12 mouse cellular contexts compared by ENCODE assay signal in the genomic region with DNA sequence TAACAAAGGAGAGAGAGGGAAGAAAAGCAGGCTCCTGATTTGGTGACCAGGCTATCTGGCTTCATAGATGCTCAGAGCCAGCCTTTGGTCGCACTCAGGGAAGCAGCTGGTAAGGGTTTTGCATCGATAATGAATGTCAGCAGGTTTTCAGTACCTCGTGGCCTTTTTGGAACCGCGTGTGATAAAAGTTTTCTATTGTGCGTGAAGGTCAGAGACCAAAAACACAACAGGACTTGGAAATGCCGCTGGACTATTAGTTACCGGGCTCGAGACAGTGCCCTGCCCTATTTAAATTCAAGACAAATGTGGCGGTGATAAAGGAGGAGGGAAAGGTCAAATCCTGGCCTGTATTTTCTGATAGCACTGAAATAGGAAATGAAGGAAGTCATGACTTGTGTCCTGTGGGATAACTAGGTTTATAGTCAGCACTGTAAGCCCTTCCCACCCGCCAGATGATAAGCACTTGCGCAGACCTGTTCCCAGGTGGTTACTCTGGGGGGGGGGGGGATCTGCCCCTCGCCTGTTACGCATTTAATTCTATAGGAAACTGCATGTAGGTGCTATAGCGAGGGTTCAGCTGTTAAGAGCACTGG. TPM values are rescaled to one million over a fixed set of nuclear protein-coding genes. Genes with fewer than 3 reads are reported as not detected.
DNase-seq lines count a peak whose midpoint lies in the region; ATAC-seq and TF ChIP-seq lines count a peak whose summit lies in the region.
"Had no signal": no experiment of that assay in that cellular context is flagged by ENCODE, and none has a peak within 500 bp of the region (broad histone marks: within the 10 kb centered on the region; RNA-seq: fewer than 3 reads in every experiment).

No protein-coding gene starts in this region.

- H3K4me2 ChIP-seq in hindbrain, embryonic 11.5 days (replicated peaks; ENCODE audit: low read depth, low read length): no peak overlapping the region
- no peak overlapping the region for H3K4me2 ChIP-seq in midbrain, embryonic 13.5 days (replicated peaks)
- H3K4me2 ChIP-seq: lung, embryonic 15.5 days had no signal

- no peak for ATAC-seq in hindbrain, embryonic 11.5 days (ENCODE audit: low FRiP score)
- no peak; the same call in 1 of the 2 replicates for ATAC-seq in midbrain, embryonic 13.5 days
- ATAC-seq in monocyte, adult 5-6 weeks (replicated peaks; ENCODE audit: insufficient number of reproducible peaks, low FRiP score, low TSS enrichment, poor library complexity, severe bottlenecking): no peak

- H3K4me1 ChIP-seq in hindbrain, embryonic 10.5 days (replicated peaks): peaks cover 36% of the 10 kb centered on the region
- peaks cover 5% of the 10 kb centered on the region for H3K4me1 ChIP-seq in hindbrain, embryonic 11.5 days (replicated peaks; ENCODE audit: control insufficient read depth, insufficient read depth, low read length)
- peaks cover 6 to 32% of the 10 kb centered on the region in 2 experiments for H3K4me1 ChIP-seq in ES-E14 (ENCODE audit: control insufficient read depth in 2 of 2, insufficient read depth in 2 of 2, low read length in 2 of 2, poor library complexity in 1 of 2)
- peaks cover 37% of the 10 kb centered on the region for H3K4me1 ChIP-seq in embryonic facial prominence, embryonic 10.5 days
- H3K4me1 ChIP-seq in midbrain, embryonic 13.5 days (replicated peaks): peaks cover 45% of the 10 kb centered on the region

- H3K36me3 ChIP-seq in hindbrain, embryonic 10.5 days: 0 out of 2 replicates have a peak, but pooled peaks cover 5% of the 10 kb centered on the region
- H3K36me3 ChIP-seq in hindbrain, embryonic 11.5 days (ENCODE audit: control insufficient read depth, insufficient read depth, low read length): no peaks in the 10 kb centered on the region
- H3K36me3 ChIP-seq in ES-E14 (ENCODE audit: control insufficient read depth, insufficient read depth, low read length, poor library complexity, severe bottlenecking): no peaks in the 10 kb centered on the region
- H3K36me3 ChIP-seq in embryonic facial prominence, embryonic 10.5 days (replicated peaks): peaks cover 4% of the 10 kb centered on the region; the same call in 1 of the 2 replicates
- no peaks in the 10 kb centered on the region for H3K36me3 ChIP-seq in midbrain, embryonic 13.5 days
- H3K36me3 ChIP-seq: lung, embryonic 15.5 days had no signal

- in situ Hi-C loops in ES-E14 (cut with MboI; ENCODE audit: low sequenced_read_pairs in 2 of 2, unreplicated experiment in 2 of 2): no loop called here

- 0 out of 2 replicates have a peak, but pooled peaks cover 3% of the 10 kb centered on the region for H3K9me3 ChIP-seq in hindbrain, embryonic 10.5 days
- H3K9me3 ChIP-seq in hindbrain, embryonic 11.5 days (ENCODE audit: control insufficient read depth, low read length): no peaks in the 10 kb centered on the region
- H3K9me3 ChIP-seq in ES-E14 (ENCODE audit: control insufficient read depth, insufficient read depth, low read depth, low read length): no peaks in the 10 kb centered on the region
- no peaks in the 10 kb centered on the region for H3K9me3 ChIP-seq in embryonic facial prominence, embryonic 10.5 days
- H3K9me3 ChIP-seq in midbrain, embryonic 13.5 days: 0 out of 2 replicates have a peak, but pooled peaks cover 3% of the 10 kb centered on the region
- H3K9me3 ChIP-seq: lung, embryonic 15.5 days had no signal

- H3K4me3 ChIP-seq in hindbrain, embryonic 10.5 days: no peak overlapping the region
- no peak overlapping the region for H3K4me3 ChIP-seq in hindbrain, embryonic 11.5 days (ENCODE audit: low read depth, low read length)
- peak overlapping the region; percentile 36 to 53 for H3K4me3 ChIP-seq in ES-E14 (ENCODE audit: insufficient read depth in 1 of 2, low read depth in 1 of 2, low read length in 2 of 2, poor library complexity in 1 of 2, severe bottlenecking in 1 of 2)
- no peak overlapping the region for H3K4me3 ChIP-seq in embryonic facial prominence, embryonic 10.5 days
- H3K4me3 ChIP-seq in midbrain, embryonic 13.5 days (replicated peaks): no peak overlapping the region
- H3K4me3 ChIP-seq: lung, embryonic 15.5 days had no signal

- 55% methylated on average over 15 of the region's 15 CpGs for WGBS in hindbrain, embryonic 10.5 days
- 45% methylated on average over 15 of the region's 15 CpGs for WGBS in hindbrain, embryonic 11.5 days
- 63% methylated on average over 15 of the region's 15 CpGs for WGBS in embryonic facial prominence, embryonic 10.5 days
- 40% methylated on average over 15 of the region's 15 CpGs for WGBS in midbrain, embryonic 13.5 days

- no peak for DNase-seq in hindbrain, embryonic 10.5 days (ENCODE audit: low spot score)
- DNase-seq in hindbrain, embryonic 11.5 days (ENCODE audit: low spot score): no peak
- DNase-seq in ES-E14 (ENCODE audit: low read depth, low spot score) (no peak), liver (no peak)
- DNase-seq in embryonic facial prominence, embryonic 10.5 days (ENCODE audit: low spot score): no peak
- DNase-seq: adrenal gland, postnatal 36 days; embryo, embryonic 11 days; right cerebral cortex, postnatal 4 days; thymus, postnatal 36 days had no signal

- peak overlapping the region; percentile 5; the same call in 1 of the 2 replicates for H3K27ac ChIP-seq in hindbrain, embryonic 10.5 days
- H3K27ac ChIP-seq in hindbrain, embryonic 11.5 days (ENCODE audit: low read depth, low read length): no peak overlapping the region
- peak overlapping the region; percentile 59 for H3K27ac ChIP-seq in ES-E14 (ENCODE audit: insufficient read depth, low read depth, low read length, poor library complexity, severe bottlenecking)
- H3K27ac ChIP-seq in embryonic facial prominence, embryonic 10.5 days (replicated peaks): 0 out of 2 replicates have a peak overlapping the region, but pooled peaks have one; percentile 7
- H3K27ac ChIP-seq in midbrain, embryonic 13.5 days: peak overlapping the region; percentile 53; the same call in 1 of the 2 replicates
- H3K27ac ChIP-seq: lung, embryonic 15.5 days had no signal

- no peak overlapping the region for H3K9ac ChIP-seq in hindbrain, embryonic 11.5 days (ENCODE audit: low read depth, low read length)
- H3K9ac ChIP-seq in ES-E14 (ENCODE audit: insufficient read depth, low read depth, low read length, poor library complexity, severe bottlenecking): peak overlapping the region; percentile 49; the same call in 1 of the 2 replicates
- H3K9ac ChIP-seq in midbrain, embryonic 13.5 days (replicated peaks): no peak overlapping the region; the same call in 1 of the 2 replicates
- H3K9ac ChIP-seq: lung, embryonic 15.5 days had no signal

- no peaks in the 10 kb centered on the region for H3K27me3 ChIP-seq in hindbrain, embryonic 10.5 days (ENCODE audit: insufficient read depth, poor library complexity, severe bottlenecking)
- no peaks in the 10 kb centered on the region for H3K27me3 ChIP-seq in hindbrain, embryonic 11.5 days (ENCODE audit: control insufficient read depth, insufficient read depth, low read length)
- H3K27me3 ChIP-seq in embryonic facial prominence, embryonic 10.5 days (replicated peaks; ENCODE audit: low read depth, poor library complexity, severe bottlenecking): no peaks in the 10 kb centered on the region
- H3K27me3 ChIP-seq in midbrain, embryonic 13.5 days: no peaks in the 10 kb centered on the region
- H3K27me3 ChIP-seq: lung, embryonic 15.5 days had no signal

TF ChIP-seq in ES-E14, 5 proteins besides CTCF, POLR2A, EP300 and RAD21:
- TF ChIP-seq ZNF384 (IDR thresholded peaks at IDR 0.05; ENCODE audit: low read depth, low read length) (no peak), CHD2 (IDR thresholded peaks at IDR 0.05; ENCODE audit: low read depth, low read length) (no peak), MAFK (IDR thresholded peaks at IDR 0.05; ENCODE audit: insufficient read depth, low read depth, low read length) (no peak), HCFC1 (IDR thresholded peaks at IDR 0.05; ENCODE audit: borderline replicate concordance, insufficient read depth, low read length) (no peak), ZC3H11A (IDR thresholded peaks at IDR 0.05; ENCODE audit: borderline replicate concordance, low read depth, low read length) (no peak)

RNA-seq across cellular contexts. Expression of a gene that starts 20.6 kb away (rescaled TPM):
- polyA plus RNA-seq in hindbrain, embryonic 10.5 days (2016; fragmentation: Nextera tagmentation; extraction: Ambion mirVana): 36.0 and 57.4 TPM in 2 replicates
- polyA plus RNA-seq in hindbrain, embryonic 11.5 days (2014; fragmentation: Nextera tagmentation; extraction: Ambion mirVana): 33.0 and 42.6 TPM in 2 replicates
- 115 and 254 TPM in 2 replicates for total RNA-seq in ES-E14 (2012; rRNA removed)
- polyA plus RNA-seq in embryonic facial prominence, embryonic 10.5 days (2016; fragmentation: Nextera tagmentation; extraction: Ambion mirVana): 39.6 and 44.2 TPM in 2 replicates
- 41.9 and 61.9 TPM in 2 replicates for polyA plus RNA-seq in midbrain, embryonic 13.5 days (2015; fragmentation: Nextera tagmentation; extraction: Ambion mirVana)
- total RNA-seq in monocyte, adult 5-6 weeks (2017): 0.43 to 4.3 TPM (median 1.2 TPM) in 3 replicates

Comparison
In these comparisons a context has a peak if more than half of its experiments do, and no peak if none do; other contexts are left out.
1. H3K4me3 ChIP-seq: peak in ES-E14 (2 of 2); none in hindbrain, embryonic 10.5 days (single experiment), hindbrain, embryonic 11.5 days (single experiment), embryonic facial prominence, embryonic 10.5 days (single experiment) and midbrain, embryonic 13.5 days (single experiment).